Mouse (Mus musculus) megakaryocyte, embryonic 14.5 days (primary cell): Measurements from ENCODE around the gene Gm16485.

Experiments
- FLI1 ChIP-seq: IDR thresholded peaks from 2 replicates; pipeline ENCODE4 v1.6.1; 2012; ENCODE audit warnings: low read length, inconsistent platforms, mixed read lengths
- GATA1 ChIP-seq: IDR thresholded peaks from 3 replicates; pipeline ENCODE4 v1.6.1; 2012; ENCODE audit warnings: mixed read lengths, low read length, inconsistent platforms, borderline replicate concordance

- TF ChIP-seq GATA1: no peak
- TF ChIP-seq FLI1: no peak
Measured at GRCm38 (mm10) chr9:8953306-8953705, 18.3 kb upstream of the Gm16485 start.
